Mouse (Mus musculus) left cerebral cortex, postnatal 36 days (tissue): ENCODE results near the gene Fam228b. TPM values are rescaled to one million over a fixed set of nuclear protein-coding genes. Genes with fewer than 3 reads are reported as not detected.
"Not testable (repeated sequence)": the region's sequence is repeated elsewhere in the genome, so short reads cannot be mapped to it uniquely, and the experiment has no call there.

ENCODE experiments used
- DNase-seq, 2 experiments: peaks; one replicate each; pipeline ENCODE4 v3.0.0; 2021 to 2022; ENCODE audit warnings: low spot score in 2 of 2, mixed read lengths in 1 of 2
- intact Hi-C: fragments of 180-260 bp; cut with DNase I; formaldehyde crosslinking; loops from one replicate; pipeline ENCODE4 v1.15.1; 2025
- total RNA-seq, 2 experiments: library from RNA; stranded (reverse); gene quantifications; 2 replicates each; pipeline ENCODE4 v1.2.3; 2021

Fam228b gene
- total RNA-seq, 2 experiments from 2014 or later: 18.8 to 21.8 TPM

- intact Hi-C loops, DNase-seq: not testable (repeated sequence)
Measured at GRCm38 (mm10) chr12:4705626-4706025, 63.4 kb downstream of the Fam228b start.

DNA sequence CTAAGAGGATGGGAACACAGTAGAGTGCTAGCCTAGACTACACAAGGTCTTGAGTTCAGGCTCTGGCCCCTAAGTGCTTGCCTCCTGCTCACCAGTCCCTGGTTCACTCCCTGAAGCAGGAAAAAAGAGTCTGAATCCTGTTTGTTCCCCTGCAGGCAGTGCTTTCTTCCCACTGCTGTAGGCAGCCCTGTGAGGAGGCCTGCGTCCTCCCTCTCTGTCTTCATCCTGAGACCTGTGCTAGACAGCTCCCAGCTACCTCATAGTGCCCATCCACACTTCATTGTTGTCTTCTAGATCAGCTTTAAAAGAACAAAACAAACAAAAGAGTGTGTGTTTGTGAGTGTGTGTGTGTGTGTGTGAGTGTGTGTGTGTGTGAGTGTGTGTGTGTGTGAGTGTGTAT is 74.5 kb downstream of the Fam228b start:
- DNase-seq: no peak
- intact Hi-C loops: no loop called here

DNA sequence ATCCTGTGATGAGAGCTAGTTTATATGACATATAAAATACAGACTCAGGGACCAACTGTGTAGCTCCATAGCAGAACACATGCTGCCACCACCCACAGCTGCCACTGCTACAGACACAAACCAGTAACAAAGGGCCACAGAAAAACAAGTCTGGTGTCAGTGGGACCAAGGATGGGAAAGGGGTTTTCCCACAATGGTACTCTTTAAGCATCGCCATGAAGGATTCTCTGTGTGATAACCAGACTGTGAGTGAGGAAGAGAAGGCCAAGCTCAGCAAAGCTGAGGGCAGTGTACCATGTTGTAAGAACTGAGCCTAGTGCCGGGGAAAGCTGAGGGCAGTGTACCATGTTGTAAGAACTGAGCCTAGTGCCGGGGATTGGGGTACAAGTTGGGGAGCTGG is 77.9 kb downstream of the Fam228b start:
- intact Hi-C loops: no loop called here
- no peak for DNase-seq

Other genes starting within 250 kb of the Fam228b start
- gene Itsn2, start 176.6 kb downstream of the Fam228b start, total RNA-seq: 10 to 100 TPM; 62.6 to 73.0 TPM
- gene Gm3625, start 176.3 kb downstream of the Fam228b start, total RNA-seq: not detected
- gene Fam228a, start 30.8 kb downstream of the Fam228b start, total RNA-seq: 1 to 10 TPM; 1.6 to 3.0 TPM
- 10 to 100 TPM; 10.5 to 13.7 TPM for gene Pfn4, start 245 bp downstream of the Fam228b start, total RNA-seq
- 100 to 1,000 TPM in 1 of 2 experiments, 10 to 100 TPM in 1; 82.3 to 103 TPM for gene Sf3b6, start 48.3 kb upstream of the Fam228b start, total RNA-seq
- 10 to 100 TPM; 43.8 to 54.7 TPM for gene Fkbp1b, start 72.3 kb upstream of the Fam228b start, total RNA-seq
- gene Wdcp, start 74.0 kb upstream of the Fam228b start, total RNA-seq: 10 to 100 TPM; 10.8 to 12.9 TPM
- gene Mfsd2b, start 105.1 kb upstream of the Fam228b start, total RNA-seq: 1 to 10 TPM in 1 of 2 experiments, under 1 TPM in 1; 0.54 to 1.1 TPM
- gene Ubxn2a, start 138.4 kb upstream of the Fam228b start, total RNA-seq: 10 to 100 TPM; 55.7 to 58.6 TPM
- 10 to 100 TPM; 26.5 to 34.2 TPM for gene Atad2b, start 148.1 kb upstream of the Fam228b start, total RNA-seq